7 mouse cellular contexts compared by ENCODE assay signal in the genomic region with DNA sequence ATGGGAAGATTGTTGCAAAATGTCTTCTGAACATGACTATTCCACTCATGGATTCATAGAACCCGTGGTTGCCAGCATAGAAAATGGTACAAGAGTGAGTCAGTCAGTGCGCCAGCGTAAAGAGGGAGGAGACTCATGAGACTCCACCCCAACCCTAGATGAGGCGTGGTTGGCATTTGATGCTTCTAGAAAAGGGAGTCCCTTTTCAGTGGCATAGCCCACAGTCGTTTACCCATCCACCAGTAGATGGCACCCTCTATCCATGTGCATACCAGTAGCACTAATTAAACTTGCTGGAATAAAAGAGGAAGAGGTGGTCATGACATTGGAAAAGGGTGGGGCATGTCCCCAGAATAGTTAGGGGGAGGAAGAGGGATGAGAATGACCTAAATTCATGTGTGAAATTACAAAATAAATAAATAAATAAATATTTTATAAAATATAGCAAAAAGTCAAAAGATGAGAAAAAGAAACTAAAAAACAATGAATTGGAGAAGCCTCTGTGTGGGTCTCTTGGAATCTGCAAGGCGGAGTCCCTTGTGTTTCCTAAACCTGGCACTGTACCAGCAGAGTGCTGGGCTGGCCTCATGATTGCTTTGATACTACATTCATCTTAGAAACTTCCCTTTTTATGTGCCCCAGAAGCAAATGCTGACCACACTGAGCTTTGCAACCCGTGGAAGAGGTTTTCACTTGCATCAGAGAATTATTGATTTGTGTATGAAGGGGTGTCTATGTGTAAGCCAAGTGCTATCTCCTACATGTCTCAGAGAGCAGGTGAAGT. TPM values are rescaled to one million over a fixed set of nuclear protein-coding genes. Genes with fewer than 3 reads are reported as not detected.
A peak's percentile ranks its signal among the peaks of the same experiment; 100 is the strongest.
DNase-seq lines count a peak whose midpoint lies in the region; ATAC-seq lines count a peak whose summit lies in the region.

No protein-coding gene starts in this region.

- DNase-seq in adrenal gland, adult 8-10 months, result peak; percentile 81
- DNase-seq in embryo, embryonic 11 days, result peak; percentile 84
- DNase-seq in gastrocnemius, postnatal 4 days (ENCODE audit: low spot score in 2 of 2), result peak; percentile 27 to 64
- peak; percentile 46 to 84 for DNase-seq in left cerebral cortex, postnatal 25 days (ENCODE audit: low spot score in 2 of 2)
- peak; percentile 66 for DNase-seq in midbrain, embryonic 10.5 days (ENCODE audit: low spot score)
- DNase-seq in spleen, adult 12 weeks (ENCODE audit: low spot score), result peak; percentile 58

- no peaks in the 10 kb centered on the region for H3K9me3 ChIP-seq in intestine, embryonic 15.5 days
- no peaks in the 10 kb centered on the region for H3K9me3 ChIP-seq in midbrain, embryonic 10.5 days (replicated peaks)

- no peak overlapping the region for H3K27ac ChIP-seq in intestine, embryonic 15.5 days
- H3K27ac ChIP-seq in midbrain, embryonic 10.5 days (replicated peaks), result no peak overlapping the region

- H3K36me3 ChIP-seq in intestine, embryonic 15.5 days, result no peaks in the 10 kb centered on the region
- no peaks in the 10 kb centered on the region for H3K36me3 ChIP-seq in midbrain, embryonic 10.5 days

- ATAC-seq in intestine, embryonic 15.5 days, result peak; percentile 91

- no peak overlapping the region for H3K4me2 ChIP-seq in intestine, embryonic 15.5 days (replicated peaks)

- H3K4me3 ChIP-seq in intestine, embryonic 15.5 days (replicated peaks), result no peak overlapping the region
- no peak overlapping the region for H3K4me3 ChIP-seq in midbrain, embryonic 10.5 days

- WGBS in intestine, embryonic 15.5 days, result 25% methylated on average over 7 of the region's 7 CpGs
- WGBS in midbrain, embryonic 10.5 days, result 33% methylated on average over 7 of the region's 7 CpGs

- H3K27me3 ChIP-seq in intestine, embryonic 15.5 days (replicated peaks), result no peaks in the 10 kb centered on the region
- H3K27me3 ChIP-seq in midbrain, embryonic 10.5 days (ENCODE audit: low read depth, poor library complexity, severe bottlenecking), result no peaks in the 10 kb centered on the region

- intact Hi-C loops in left cerebral cortex, postnatal 25 days (cut with DNase I), result loop anchor here (1.0 to 5.0 kb wide), 3 partner anchors 54 to 644 kb away; no protein-coding TSS in a partner anchor

- no peak overlapping the region for H3K9ac ChIP-seq in intestine, embryonic 15.5 days

- no peaks in the 10 kb centered on the region for H3K4me1 ChIP-seq in intestine, embryonic 15.5 days (replicated peaks)
- H3K4me1 ChIP-seq in midbrain, embryonic 10.5 days, result no peaks in the 10 kb centered on the region

RNA-seq across cellular contexts. Expression of gene Btbd10, which starts 8.9 kb away (rescaled TPM):
- total RNA-seq in adrenal gland, adult 8-10 months (2022), result 10 to 100 TPM; 15.4 to 23.3 (median 19.0) TPM
- total RNA-seq in gastrocnemius, postnatal 4 days (2021), result 10 to 100 TPM; 14.4 to 16.7 TPM
- polyA plus RNA-seq in intestine, embryonic 15.5 days (2015; fragmentation: Nextera tagmentation; extraction: Ambion mirVana), result 15.7 and 17.0 TPM in 2 replicates
- total RNA-seq in left cerebral cortex, postnatal 25 days (2021), result 100 to 1,000 TPM in 1 of 2 experiments, 10 to 100 TPM in 1; 87.5 to 102 TPM
- 25.5 and 32.0 TPM in 2 replicates for polyA plus RNA-seq in midbrain, embryonic 10.5 days (2016; fragmentation: Nextera tagmentation; extraction: Ambion mirVana)

RNA-seq across cellular contexts. Expression of gene Pth, which starts 10.3 kb away (rescaled TPM):
- total RNA-seq in adrenal gland, adult 8-10 months (2022), result not detected
- not detected for total RNA-seq in gastrocnemius, postnatal 4 days (2021)
- not detected in 2 replicates for polyA plus RNA-seq in intestine, embryonic 15.5 days (2015; fragmentation: Nextera tagmentation; extraction: Ambion mirVana)
- total RNA-seq in left cerebral cortex, postnatal 25 days (2021), result not detected
- polyA plus RNA-seq in midbrain, embryonic 10.5 days (2016; fragmentation: Nextera tagmentation; extraction: Ambion mirVana), result not detected in 2 replicates
